Mouse (Mus musculus) forebrain, embryonic 16.5 days (tissue): Measurements from ENCODE around the gene Gm10188. TPM values are rescaled to one million over a fixed set of nuclear protein-coding genes. Genes with fewer than 3 reads are reported as not detected.
A peak's percentile ranks its signal among the peaks of the same experiment; 100 is the strongest.

Experiments
- ATAC-seq: fragments of 200-750 bp; cut with Nextera tagmentation; 2 replicates; pipeline ENCODE4 v1.8.0; 2017; ENCODE audit warnings: mild to moderate bottlenecking, moderate library complexity
- H3K27ac ChIP-seq: fragments of 300-500 bp; sonication (generic); 2 replicates; pipeline ENCODE4 v1.5.1; 2014; ENCODE audit warnings: low read length, control low read depth
- H3K27me3 ChIP-seq: fragments of 300-500 bp; sonication (generic); replicated peaks from 2 replicates; pipeline ENCODE4 v1.6.1; 2014; ENCODE audit warnings: low read length; ENCODE audit not compliant: control insufficient read depth, insufficient read depth
- H3K36me3 ChIP-seq: fragments of 300-500 bp; sonication (generic); 2 replicates; pipeline ENCODE4 v1.6.1; 2014; ENCODE audit not compliant: control insufficient read depth, insufficient read depth
- H3K4me1 ChIP-seq: fragments of 300-500 bp; sonication (generic); replicated peaks from 2 replicates; pipeline ENCODE4 v1.6.1; 2014; ENCODE audit warnings: low read length; ENCODE audit not compliant: control insufficient read depth, insufficient read depth
- H3K4me2 ChIP-seq: fragments of 300-500 bp; sonication (generic); 2 replicates; pipeline ENCODE4 v1.6.1; 2014; ENCODE audit warnings: mild to moderate bottlenecking, low read length, control low read depth
- H3K4me3 ChIP-seq: fragments of 300-500 bp; sonication (generic); replicated peaks from 2 replicates; pipeline ENCODE4 v1.5.1; 2014; ENCODE audit warnings: mild to moderate bottlenecking, low read length, control low read depth
- H3K9ac ChIP-seq: fragments of 300-500 bp; sonication (generic); replicated peaks from 2 replicates; pipeline ENCODE4 v1.6.1; 2014; ENCODE audit warnings: low read depth, low read length, control low read depth
- H3K9me3 ChIP-seq: fragments of 300-500 bp; sonication (generic); 2 replicates; pipeline ENCODE4 v1.6.1; 2016; ENCODE audit warnings: low read length; ENCODE audit not compliant: control insufficient read depth
- WGBS: fragments of 180-500 bp; shearing (Covaris S2); extraction: QIAGEN DNeasy Blood & Tissue Kit; methylation state at CpG from one replicate; pipeline ENCODE4 v1.1.7; 2014; 5-methylcytosine and 5-hydroxymethylcytosine counted together
- polyA plus RNA-seq: library from polyadenylated mRNA; unstranded; fragments of >200 nt; fragmentation: Nextera tagmentation; extraction: Ambion mirVana; gene quantifications from 2 replicates; pipeline ENCODE4 v1.2.1, GENCODE M21; 2015

Gm10188 gene
- polyA plus RNA-seq, 1 experiment from 2014 or later: 0.86 TPM

- Histone ChIP-seq H3K9me3 (no peaks in the 10 kb centered on the region), H3K4me1 (peaks cover 51% of the 10 kb centered on the region), H3K9ac (0 out of 2 replicates have a peak overlapping the region, but pooled peaks have one; percentile 5), H3K27me3 (no peaks in the 10 kb centered on the region), H3K4me2 (peak overlapping the region; percentile 29), H3K27ac (0 out of 2 replicates have a peak overlapping the region, but pooled peaks have one; percentile 11), H3K4me3 (no peak overlapping the region), H3K36me3 (no peaks in the 10 kb centered on the region)
- WGBS: 44% methylated on average over 12 of the region's 12 CpGs
- ATAC-seq: no peak
Measured at GRCm38 (mm10) chr1:132211672-132212071, 17.9 kb downstream of the Gm10188 start.

DNA sequence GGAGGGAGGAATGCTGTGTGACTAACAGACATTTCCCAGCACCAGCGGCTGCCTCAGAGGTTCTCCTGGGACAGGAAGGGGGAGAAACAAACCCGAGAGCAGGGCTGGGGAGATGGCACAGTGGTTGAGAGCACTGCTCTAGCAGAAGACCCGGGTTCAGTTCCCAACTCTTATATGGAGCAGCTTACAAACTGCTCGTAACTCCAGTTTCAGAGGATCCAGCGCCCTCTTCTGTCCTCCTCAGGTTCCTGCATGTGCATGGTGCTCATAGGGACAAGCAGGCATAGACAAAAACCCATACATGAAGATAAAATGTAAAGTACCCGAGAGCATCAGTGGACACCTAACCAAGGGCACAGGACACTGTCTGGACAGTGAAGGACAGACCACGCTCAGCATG is 18.6 kb downstream of the Gm10188 start:
- no peak for ATAC-seq
- H3K4me1 ChIP-seq: peaks cover 51% of the 10 kb centered on the region
- 22% methylated on average over 7 of the region's 7 CpGs for WGBS
- H3K4me2 ChIP-seq: no peak overlapping the region
- no peaks in the 10 kb centered on the region for H3K27me3 ChIP-seq
- no peak overlapping the region for H3K4me3 ChIP-seq
- H3K9ac ChIP-seq: no peak overlapping the region
- H3K36me3 ChIP-seq: no peaks in the 10 kb centered on the region
- H3K9me3 ChIP-seq: no peaks in the 10 kb centered on the region
- H3K27ac ChIP-seq: no peak overlapping the region

DNA sequence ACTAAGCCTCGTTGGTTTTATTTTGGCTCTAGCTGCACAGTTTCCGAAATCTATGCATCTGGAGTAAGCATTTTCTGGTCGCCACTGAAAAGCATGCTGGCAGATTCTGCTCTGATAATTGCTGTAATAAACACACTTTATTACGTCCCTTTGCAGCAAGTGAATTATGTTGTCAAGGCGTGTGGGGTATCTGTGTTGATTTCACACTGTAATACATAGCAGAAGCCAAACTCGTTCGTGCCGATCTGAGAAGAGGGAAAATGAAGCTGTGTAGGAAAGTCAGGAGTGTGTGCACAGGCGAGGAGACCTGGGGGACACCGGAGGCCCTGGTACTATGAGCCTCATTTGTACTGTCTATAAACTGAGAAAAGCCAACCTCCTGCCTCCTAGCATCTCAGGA is 20.2 kb downstream of the Gm10188 start:
- Histone ChIP-seq H3K4me2 (no peak overlapping the region), H3K27ac (peak overlapping the region; percentile 16; the same call in 1 of the 2 replicates), H3K4me3 (no peak overlapping the region), H3K27me3 (no peaks in the 10 kb centered on the region), H3K9ac (no peak overlapping the region), H3K36me3 (no peaks in the 10 kb centered on the region), H3K4me1 (peaks cover 51% of the 10 kb centered on the region), H3K9me3 (no peaks in the 10 kb centered on the region)
- WGBS: 39% methylated on average over 10 of the region's 10 CpGs
- ATAC-seq: peak; percentile 28

DNA sequence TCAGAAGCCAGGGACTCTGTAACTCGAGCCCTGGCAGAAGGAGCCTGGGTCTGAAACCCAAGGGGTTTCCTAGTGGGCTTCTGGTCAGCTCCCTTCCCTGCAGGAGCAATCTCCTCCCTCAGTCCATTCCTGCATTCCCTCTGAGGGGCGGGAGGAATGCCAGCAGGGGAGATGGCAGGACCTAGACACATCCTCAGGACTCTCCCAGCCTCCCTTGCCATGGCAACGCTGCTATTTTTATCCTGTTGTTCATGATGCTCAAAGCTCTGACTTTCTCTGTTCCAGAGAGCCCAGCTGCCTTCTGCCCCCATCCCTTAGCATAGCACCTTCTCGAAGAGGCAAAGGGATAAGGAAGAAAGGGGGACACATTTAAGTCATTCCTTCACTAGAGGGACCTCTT is 21.4 kb downstream of the Gm10188 start:
- Histone ChIP-seq H3K4me1 (peaks cover 50% of the 10 kb centered on the region), H3K4me2 (no peak overlapping the region), H3K9ac (no peak overlapping the region), H3K36me3 (no peaks in the 10 kb centered on the region), H3K4me3 (no peak overlapping the region), H3K9me3 (no peaks in the 10 kb centered on the region), H3K27me3 (no peaks in the 10 kb centered on the region), H3K27ac (peak overlapping the region; percentile 52)
- WGBS: 16% methylated on average over 4 of the region's 4 CpGs
- peak; percentile 28; the same call in 1 of the 2 replicates for ATAC-seq

DNA sequence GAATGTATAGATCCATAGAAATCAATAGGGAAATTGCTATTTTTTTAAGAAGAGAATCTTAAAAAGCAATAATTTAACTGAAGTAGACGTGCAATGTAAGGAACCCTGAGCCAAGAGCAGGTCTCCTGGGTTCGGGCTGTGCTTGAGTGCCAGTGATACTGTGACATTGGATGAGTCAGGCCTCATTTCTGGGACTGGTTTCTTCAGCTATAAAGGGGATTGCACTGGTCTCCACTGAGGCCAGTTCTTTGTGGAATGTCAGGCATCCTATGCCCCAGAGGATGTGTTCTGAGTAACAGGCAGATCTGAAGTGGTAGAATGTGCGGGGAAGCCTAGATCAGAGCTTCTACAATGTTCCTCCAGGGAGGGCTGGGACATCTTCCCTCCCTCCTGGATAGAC is 22.7 kb downstream of the Gm10188 start:
- H3K4me3 ChIP-seq: no peak overlapping the region
- H3K36me3 ChIP-seq: no peaks in the 10 kb centered on the region
- H3K4me2 ChIP-seq: no peak overlapping the region
- H3K9ac ChIP-seq: no peak overlapping the region
- H3K27ac ChIP-seq: no peak overlapping the region
- 88% methylated on average over 3 of the region's 3 CpGs for WGBS
- H3K4me1 ChIP-seq: peaks cover 46% of the 10 kb centered on the region
- no peak for ATAC-seq
- H3K9me3 ChIP-seq: no peaks in the 10 kb centered on the region
- no peaks in the 10 kb centered on the region for H3K27me3 ChIP-seq

- Histone ChIP-seq H3K9ac (no peak overlapping the region), H3K4me1 (peaks cover 46% of the 10 kb centered on the region), H3K36me3 (no peaks in the 10 kb centered on the region), H3K4me3 (no peak overlapping the region), H3K27me3 (no peaks in the 10 kb centered on the region), H3K9me3 (no peaks in the 10 kb centered on the region), H3K4me2 (no peak overlapping the region), H3K27ac (no peak overlapping the region)
- WGBS: 77% methylated on average over 5 of the region's 5 CpGs
- ATAC-seq: no peak
Measured at GRCm38 (mm10) chr1:132205958-132206357, 23.6 kb downstream of the Gm10188 start.

DNA sequence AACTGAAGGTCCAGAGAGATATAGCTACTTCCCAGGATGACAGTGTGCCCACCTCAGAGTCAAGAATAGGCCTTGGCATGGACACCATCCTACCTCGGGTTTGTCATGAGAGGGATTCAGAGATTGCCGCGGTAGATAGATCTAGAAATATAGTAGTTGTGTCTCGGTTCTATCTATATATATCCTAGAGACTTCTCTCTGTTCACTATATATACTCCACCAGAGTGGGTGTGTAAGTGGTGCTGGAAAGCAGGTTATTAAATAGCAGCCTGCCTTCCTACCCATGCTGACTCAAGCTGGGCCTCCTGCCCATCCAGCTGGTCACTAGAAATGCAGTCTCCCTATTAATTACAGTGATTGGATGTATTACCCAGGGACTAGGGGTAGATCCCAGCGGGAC is 26.8 kb downstream of the Gm10188 start:
- Histone ChIP-seq H3K4me2 (no peak overlapping the region), H3K27ac (no peak overlapping the region), H3K4me3 (no peak overlapping the region), H3K9me3 (no peaks in the 10 kb centered on the region), H3K9ac (no peak overlapping the region), H3K36me3 (no peaks in the 10 kb centered on the region), H3K27me3 (no peaks in the 10 kb centered on the region), H3K4me1 (peaks cover 51% of the 10 kb centered on the region)
- 85% methylated on average over 5 of the region's 5 CpGs for WGBS
- no peak for ATAC-seq

DNA sequence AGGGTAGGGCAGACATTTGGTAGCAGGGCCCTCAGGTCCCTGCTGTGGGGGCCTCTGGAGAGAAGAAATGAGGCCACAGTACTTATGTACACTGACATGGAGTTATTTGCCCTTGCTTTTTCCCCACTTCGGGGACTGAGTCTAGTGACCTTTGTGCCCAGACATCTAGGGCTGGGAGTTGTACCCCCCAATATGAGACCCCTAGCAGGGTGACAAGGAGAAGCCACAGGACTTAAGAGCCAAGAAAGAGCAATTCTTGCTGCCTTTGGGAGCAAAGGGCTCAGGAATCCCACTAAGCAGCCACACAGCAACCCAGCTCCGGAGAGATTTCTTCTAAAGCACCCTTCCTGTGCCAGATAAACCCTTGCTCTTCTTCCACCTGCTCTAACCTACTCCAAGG is 27.6 kb downstream of the Gm10188 start:
- Histone ChIP-seq H3K4me1 (peaks cover 56% of the 10 kb centered on the region), H3K4me3 (peak overlapping the region; percentile 42; the same call in 1 of the 2 replicates), H3K4me2 (peak overlapping the region; percentile 56)

GRCm38 (mm10) chr1:132201511-132201860 is 28.1 kb downstream of the Gm10188 start:
- Histone ChIP-seq H3K27me3 (no peaks in the 10 kb centered on the region), H3K9ac (peak overlapping the region; percentile 56), H3K4me2 (peak overlapping the region; percentile 56), H3K4me3 (peak overlapping the region; percentile 42), H3K36me3 (no peaks in the 10 kb centered on the region), H3K27ac (peak overlapping the region; percentile 87), H3K9me3 (no peaks in the 10 kb centered on the region), H3K4me1 (peaks cover 61% of the 10 kb centered on the region)
- WGBS: 14% methylated on average over 4 of the region's 4 CpGs
- ATAC-seq: no peak

More for the DNA sequence above, 27.6 kb downstream of the Gm10188 start:
- ATAC-seq: no peak
- Histone ChIP-seq H3K27ac (peak overlapping the region; percentile 31), H3K27me3 (no peaks in the 10 kb centered on the region), H3K36me3 (no peaks in the 10 kb centered on the region), H3K9me3 (no peaks in the 10 kb centered on the region), H3K9ac (peak overlapping the region; percentile 56; the same call in 1 of the 2 replicates)
- 39% methylated on average over 2 of the region's 2 CpGs for WGBS
